Mouse (Mus musculus) bone marrow macrophage, adult 2 months (primary cell): ENCODE data around the gene Cnot2.

ENCODE experiments used
- CTCF ChIP-seq: IDR thresholded peaks from 2 replicates; pipeline ENCODE4 v1.5.1; 2012; ENCODE audit warnings: low read depth, mild to moderate bottlenecking, low read length, moderate library complexity
- POLR2A ChIP-seq: IDR thresholded peaks from 2 replicates; pipeline ENCODE4 v1.6.1; 2012; ENCODE audit warnings: mild to moderate bottlenecking, low read depth, low read length, borderline replicate concordance

DNA sequence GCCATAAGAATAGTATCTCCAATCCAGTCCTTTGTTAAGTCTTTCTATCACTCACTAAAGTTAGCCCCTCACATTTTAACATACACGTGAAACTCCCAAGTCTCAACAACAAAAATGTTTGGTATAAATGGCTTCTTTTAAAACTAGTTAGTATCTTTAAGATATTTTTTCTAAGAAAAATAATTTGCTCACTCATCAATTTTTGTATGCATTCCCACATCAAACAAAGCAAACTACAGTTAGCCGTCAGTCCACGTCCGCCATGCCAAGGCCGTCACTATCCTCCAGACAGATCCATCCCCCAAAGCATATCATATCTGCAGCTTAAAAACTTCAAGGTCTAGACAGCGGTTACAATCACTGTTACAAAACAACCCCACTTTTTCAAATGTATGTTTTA lies 65.7 kb downstream of the Cnot2 start:
- TF ChIP-seq CTCF (no peak), POLR2A (no peak)
